Mouse (Mus musculus) neural tube, embryonic 12.5 days (tissue): Measurements from ENCODE around the gene 4931414P19Rik. TPM values are rescaled to one million over a fixed set of nuclear protein-coding genes. Genes with fewer than 3 reads are reported as not detected.

Source experiments
- ATAC-seq: fragments of 200-750 bp; cut with Nextera tagmentation; 2 replicates; pipeline ENCODE4 v1.8.0; 2017; ENCODE audit warnings: low read depth, mild to moderate bottlenecking, moderate TSS enrichment, moderate library complexity; ENCODE audit not compliant: low FRiP score
- H3K27ac ChIP-seq: fragments of 300-500 bp; sonication (generic); 2 replicates; pipeline ENCODE4 v1.5.1; 2016
- H3K27me3 ChIP-seq: fragments of 300-500 bp; sonication (generic); replicated peaks from 2 replicates; pipeline ENCODE4 v1.6.1; 2016; ENCODE audit warnings: mild to moderate bottlenecking
- H3K36me3 ChIP-seq: fragments of 300-500 bp; sonication (generic); 2 replicates; pipeline ENCODE4 v1.6.1; 2016; ENCODE audit warnings: mild to moderate bottlenecking
- H3K4me1 ChIP-seq: fragments of 300-500 bp; sonication (generic); 2 replicates; pipeline ENCODE4 v1.6.1; 2016
- H3K4me2 ChIP-seq: fragments of 300-500 bp; sonication (generic); replicated peaks from 2 replicates; pipeline ENCODE4 v1.6.1; 2016; ENCODE audit warnings: mild to moderate bottlenecking
- H3K4me3 ChIP-seq: fragments of 300-500 bp; sonication (generic); 2 replicates; pipeline ENCODE4 v1.5.1; 2016
- H3K9ac ChIP-seq: fragments of 300-500 bp; sonication (generic); 2 replicates; pipeline ENCODE4 v1.6.1; 2016; ENCODE audit warnings: mild to moderate bottlenecking
- H3K9me3 ChIP-seq: fragments of 300-500 bp; sonication (generic); 2 replicates; pipeline ENCODE4 v1.6.1; 2016; ENCODE audit warnings: mild to moderate bottlenecking
- WGBS: fragments of 180-500 bp; shearing (Covaris S2); methylation state at CpG from one replicate; pipeline ENCODE4 v1.1.7; 2016; 5-methylcytosine and 5-hydroxymethylcytosine counted together
- polyA plus RNA-seq: library from polyadenylated mRNA; unstranded; fragments of >200 nt; fragmentation: Nextera tagmentation; extraction: Ambion mirVana; gene quantifications from 2 replicates; pipeline ENCODE4 v1.2.1, GENCODE M21; 2016

Gene 4931414P19Rik
- polyA plus RNA-seq, 1 experiment from 2014 or later, result 8.6 TPM

DNA sequence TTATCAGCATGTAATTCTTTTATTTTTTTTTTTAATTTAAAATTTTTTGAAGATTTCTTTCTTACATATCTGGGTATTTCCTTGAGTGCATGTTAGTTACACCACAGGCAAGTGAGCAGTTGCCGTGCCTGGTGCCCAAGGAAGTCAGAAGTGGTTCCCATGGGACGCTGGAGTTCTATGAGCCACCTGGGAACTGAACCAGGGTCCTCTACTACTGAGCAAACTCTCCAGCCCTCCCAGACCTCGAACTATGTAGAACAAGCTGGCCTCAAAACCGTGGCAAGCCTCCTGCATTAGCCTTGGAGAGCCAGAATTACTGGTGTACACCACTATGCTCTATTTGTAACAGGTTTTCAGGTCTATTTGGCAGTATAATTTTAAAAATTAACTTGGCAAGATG, 3.2 kb downstream of the 4931414P19Rik start:
- Histone ChIP-seq H3K27me3 (no peaks in the 10 kb centered on the region), H3K9me3 (no peaks in the 10 kb centered on the region), H3K36me3 (no peaks in the 10 kb centered on the region), H3K4me1 (no peaks in the 10 kb centered on the region), H3K4me3 (peak overlapping the region; percentile 62), H3K27ac (no peak overlapping the region), H3K9ac (no peak overlapping the region), H3K4me2 (peak overlapping the region; percentile 53)
- WGBS, result 42% methylated on average over 4 of the region's 4 CpGs
- peak; percentile 42; the same call in 1 of the 2 replicates for ATAC-seq

DNA sequence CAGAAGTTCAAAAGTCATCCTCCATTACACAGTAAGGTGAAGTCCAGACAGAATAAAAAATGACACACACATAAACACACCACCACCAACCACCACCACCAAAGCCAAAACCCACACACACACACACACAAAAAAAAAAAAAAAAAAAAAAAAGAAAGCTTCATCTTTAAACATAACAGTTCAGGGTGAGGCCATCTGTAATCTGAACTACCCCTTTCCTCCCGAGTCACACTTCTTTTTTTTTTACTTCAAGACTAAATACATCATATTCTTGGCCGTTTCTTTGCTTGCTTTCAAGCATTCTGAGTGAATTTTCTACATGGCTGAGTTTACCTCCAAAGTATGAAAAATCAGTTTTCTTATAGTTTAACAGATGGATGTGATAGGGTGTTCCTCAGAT, 4.2 kb downstream of the 4931414P19Rik start:
- no peaks in the 10 kb centered on the region for H3K36me3 ChIP-seq
- no peak overlapping the region for H3K4me3 ChIP-seq
- H3K27ac ChIP-seq, result no peak overlapping the region
- 90% methylated on average over 2 of the region's 2 CpGs for WGBS
- H3K4me1 ChIP-seq, result no peaks in the 10 kb centered on the region
- no peak for ATAC-seq
- H3K9ac ChIP-seq, result no peak overlapping the region
- no peaks in the 10 kb centered on the region for H3K9me3 ChIP-seq
- no peaks in the 10 kb centered on the region for H3K27me3 ChIP-seq
- H3K4me2 ChIP-seq, result no peak overlapping the region

DNA sequence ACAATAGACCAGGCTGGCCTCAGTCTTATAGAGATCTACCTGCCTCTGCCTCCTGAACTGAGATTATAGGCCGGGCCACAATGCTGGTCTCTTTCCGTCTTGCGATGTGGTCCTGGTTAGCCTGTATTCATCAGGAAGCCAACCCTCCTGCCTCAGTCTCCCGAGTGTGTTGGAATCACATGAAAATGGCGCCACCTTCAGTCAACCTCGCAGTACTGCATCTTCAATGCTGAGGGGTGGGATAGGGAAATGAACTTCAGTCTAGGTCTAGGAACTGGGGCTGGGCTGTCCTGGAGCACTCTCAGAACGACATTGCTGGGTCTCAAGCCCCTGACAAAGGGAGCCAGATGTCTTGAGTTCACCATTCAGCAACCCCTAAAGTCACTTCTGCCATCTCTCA, 8.7 kb downstream of the 4931414P19Rik start:
- Histone ChIP-seq H3K9ac (no peak overlapping the region), H3K36me3 (peaks cover 15% of the 10 kb centered on the region), H3K4me3 (no peak overlapping the region), H3K4me1 (peaks cover 10% of the 10 kb centered on the region; the same call in 1 of the 2 replicates), H3K27ac (no peak overlapping the region), H3K9me3 (no peaks in the 10 kb centered on the region), H3K4me2 (no peak overlapping the region), H3K27me3 (no peaks in the 10 kb centered on the region)
- WGBS, result 78% methylated on average over 7 of the region's 7 CpGs
- no peak for ATAC-seq

DNA sequence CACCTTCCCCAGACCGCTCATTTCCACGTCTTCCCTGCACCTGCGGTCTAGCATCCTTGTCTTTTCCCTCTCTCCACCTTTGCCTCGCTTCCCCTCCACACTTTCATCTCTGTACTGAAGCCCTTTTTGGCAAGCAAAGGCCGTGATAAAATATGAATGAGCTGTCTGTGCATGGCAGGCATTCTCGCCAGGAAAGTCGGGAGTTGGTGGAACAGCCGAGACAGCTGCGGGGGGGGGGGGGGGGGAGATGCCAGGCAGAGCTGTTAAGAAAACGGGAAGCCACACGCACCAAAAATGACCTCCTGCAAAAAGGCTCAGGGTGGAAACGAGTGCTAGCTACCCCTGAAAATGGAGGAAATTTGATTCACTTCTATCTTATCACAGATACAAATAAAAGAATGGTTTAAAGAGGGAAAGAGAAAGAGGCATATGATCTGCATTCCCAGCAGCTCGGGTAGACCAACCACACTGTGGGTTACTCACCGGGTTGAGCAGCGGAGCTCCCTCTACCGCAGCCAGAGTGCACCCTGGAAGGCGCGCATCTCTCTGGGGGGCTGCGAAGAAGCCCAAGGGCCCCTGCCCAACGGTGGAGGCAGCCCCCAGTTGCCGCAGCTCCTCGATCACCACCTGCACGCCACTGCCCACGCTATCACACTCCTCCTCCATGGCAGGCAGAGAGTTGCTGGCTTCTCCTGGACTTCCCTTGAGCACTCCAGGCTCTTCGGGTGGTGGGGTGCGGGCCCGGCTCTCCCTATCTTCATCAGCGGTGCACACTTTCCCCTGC, 11.0 kb downstream of the 4931414P19Rik start:
- peaks cover 21% of the 10 kb centered on the region for H3K36me3 ChIP-seq
- H3K4me2 ChIP-seq, result no peak overlapping the region
- H3K9me3 ChIP-seq, result no peaks in the 10 kb centered on the region
- no peak overlapping the region for H3K4me3 ChIP-seq
- no peak overlapping the region for H3K9ac ChIP-seq
- H3K27me3 ChIP-seq, result no peaks in the 10 kb centered on the region
- H3K27ac ChIP-seq, result no peak overlapping the region
- ATAC-seq, result no peak
- H3K4me1 ChIP-seq, result peaks cover 10% of the 10 kb centered on the region; the same call in 1 of the 2 replicates
- WGBS, result 69% methylated on average over 28 of the region's 28 CpGs

DNA sequence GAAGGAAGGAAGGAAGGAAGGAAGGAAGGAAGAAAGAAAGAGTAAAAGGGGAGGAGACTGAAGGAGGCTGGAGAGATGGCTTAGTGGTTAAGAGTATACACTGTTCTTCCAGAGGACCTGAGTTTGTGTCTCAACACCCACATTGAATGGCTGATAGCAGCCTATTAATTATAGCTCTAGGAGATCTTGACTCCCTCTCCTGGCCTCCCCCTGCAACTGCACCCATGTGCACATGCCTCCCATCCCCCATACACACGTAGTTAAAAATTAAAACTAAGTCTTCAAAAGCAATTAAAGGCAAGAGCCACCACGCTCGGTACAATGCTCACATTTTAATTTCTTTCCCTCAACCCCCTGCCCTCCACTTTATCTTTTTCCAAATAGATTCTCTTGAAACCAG, 11.7 kb downstream of the 4931414P19Rik start:
- H3K9me3 ChIP-seq, result no peaks in the 10 kb centered on the region
- H3K9ac ChIP-seq, result no peak overlapping the region
- ATAC-seq, result no peak
- no peak overlapping the region for H3K4me3 ChIP-seq
- H3K27me3 ChIP-seq, result no peaks in the 10 kb centered on the region
- H3K36me3 ChIP-seq, result peaks cover 21% of the 10 kb centered on the region
- H3K4me1 ChIP-seq, result peaks cover 10% of the 10 kb centered on the region; the same call in 1 of the 2 replicates
- H3K27ac ChIP-seq, result no peak overlapping the region
- no peak overlapping the region for H3K4me2 ChIP-seq
- 93% methylated on average over 3 of the region's 3 CpGs for WGBS

DNA sequence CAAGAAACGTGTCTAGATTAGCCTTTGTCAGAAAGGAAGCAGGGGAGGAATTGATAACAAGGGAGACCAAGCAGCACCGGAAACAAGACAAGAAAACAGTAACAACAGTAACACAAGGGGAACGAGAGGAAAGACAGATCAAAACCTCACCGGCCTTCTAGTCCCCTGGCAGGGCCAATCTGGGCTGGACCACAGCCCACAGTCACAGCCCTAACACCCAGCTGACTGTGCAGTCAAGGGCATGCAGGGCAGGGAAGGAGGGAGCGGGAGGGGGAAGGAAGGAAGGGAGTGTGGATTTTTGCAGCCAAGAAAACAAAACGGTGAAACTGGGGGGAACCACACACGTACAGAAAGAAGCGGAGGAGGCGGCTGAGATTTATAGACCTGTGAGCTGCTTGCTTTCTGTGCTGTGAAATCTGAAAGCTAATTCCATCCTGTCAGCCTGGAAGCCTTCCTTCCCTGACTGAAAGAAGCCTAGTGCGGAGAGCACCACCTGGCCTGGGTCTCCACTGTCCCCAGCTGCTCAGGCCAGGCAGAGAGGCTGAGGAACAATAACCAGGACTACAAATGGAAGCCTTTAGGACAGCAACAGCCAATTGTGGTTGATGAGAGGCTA, 13.4 kb downstream of the 4931414P19Rik start:
- peak overlapping the region; percentile 29; the same call in 1 of the 2 replicates for H3K27ac ChIP-seq
- peak; percentile 44; the same call in 1 of the 2 replicates for ATAC-seq
- no peak overlapping the region for H3K9ac ChIP-seq
- H3K4me1 ChIP-seq, result peaks cover 10% of the 10 kb centered on the region; the same call in 1 of the 2 replicates
- no peaks in the 10 kb centered on the region for H3K9me3 ChIP-seq
- no peaks in the 10 kb centered on the region for H3K27me3 ChIP-seq
- H3K4me2 ChIP-seq, result no peak overlapping the region
- no peak overlapping the region for H3K4me3 ChIP-seq
- WGBS, result 57% methylated on average over 10 of the region's 10 CpGs
- peaks cover 21% of the 10 kb centered on the region for H3K36me3 ChIP-seq

DNA sequence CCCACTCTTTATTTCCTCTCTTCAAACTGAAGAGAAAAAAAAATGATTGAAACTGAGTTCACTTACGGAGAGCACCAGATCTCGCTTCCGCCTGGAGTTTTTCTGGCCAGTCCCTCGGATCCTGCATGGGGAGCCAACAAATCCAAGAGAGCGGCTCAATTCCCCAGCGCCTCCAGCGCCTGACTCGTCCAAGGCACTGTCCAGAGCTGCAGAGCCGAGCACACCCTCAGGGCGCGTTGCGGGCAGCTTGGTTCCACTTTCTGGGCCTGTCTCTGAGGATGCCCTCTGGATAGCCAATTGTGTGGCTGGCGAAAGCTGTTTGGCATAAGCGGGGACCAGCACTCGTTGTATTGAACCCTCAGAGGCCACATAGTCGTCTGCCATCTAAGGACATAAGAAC, 14.7 kb downstream of the 4931414P19Rik start:
- no peak overlapping the region for H3K27ac ChIP-seq
- WGBS, result 91% methylated on average over 16 of the region's 16 CpGs
- peaks cover 21% of the 10 kb centered on the region for H3K36me3 ChIP-seq
- H3K27me3 ChIP-seq, result no peaks in the 10 kb centered on the region
- no peak overlapping the region for H3K9ac ChIP-seq
- peaks cover 10% of the 10 kb centered on the region; the same call in 1 of the 2 replicates for H3K4me1 ChIP-seq
- no peaks in the 10 kb centered on the region for H3K9me3 ChIP-seq
- H3K4me2 ChIP-seq, result no peak overlapping the region
- ATAC-seq, result no peak
- no peak overlapping the region for H3K4me3 ChIP-seq

DNA sequence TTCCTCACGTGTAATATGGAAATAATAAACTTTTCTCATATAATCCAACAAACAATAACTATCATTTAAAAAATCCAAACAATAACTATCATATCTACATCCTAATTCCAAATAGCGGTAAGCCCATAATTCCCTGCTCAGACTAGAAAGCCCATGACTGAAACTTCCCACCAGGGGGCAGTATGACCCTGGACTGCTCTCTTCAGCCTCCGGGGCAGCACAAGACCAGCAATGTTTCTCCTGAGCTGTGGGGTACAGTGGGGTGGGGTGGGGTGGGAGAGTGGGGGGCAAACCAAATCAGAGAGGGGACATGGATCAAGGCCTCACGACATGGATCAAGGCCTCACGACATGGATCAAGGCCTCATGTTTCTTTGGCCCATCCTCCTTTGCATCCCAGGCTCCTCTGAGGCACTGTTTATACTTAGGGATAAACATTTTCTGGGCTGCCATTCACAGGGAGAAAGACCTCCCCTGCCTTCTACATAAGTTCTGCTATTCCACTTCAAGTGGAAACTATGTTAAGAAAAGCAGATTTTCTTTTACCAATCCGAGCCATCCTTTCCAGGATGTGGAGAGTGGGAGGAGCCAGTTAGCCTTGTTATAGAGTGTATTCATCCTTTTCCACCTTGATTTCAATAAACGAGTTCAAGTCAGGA, 22.0 kb downstream of the 4931414P19Rik start:
- no peak overlapping the region for H3K4me2 ChIP-seq
- H3K9ac ChIP-seq, result no peak overlapping the region
- no peak overlapping the region for H3K4me3 ChIP-seq
- no peaks in the 10 kb centered on the region for H3K4me1 ChIP-seq
- no peaks in the 10 kb centered on the region for H3K27me3 ChIP-seq
- H3K9me3 ChIP-seq, result no peaks in the 10 kb centered on the region
- H3K27ac ChIP-seq, result no peak overlapping the region
- 0 out of 2 replicates have a peak, but pooled peaks have one; percentile 17 for ATAC-seq
- peaks cover 16% of the 10 kb centered on the region; the same call in 1 of the 2 replicates for H3K36me3 ChIP-seq
- 46% methylated on average over 7 of the region's 7 CpGs for WGBS

DNA sequence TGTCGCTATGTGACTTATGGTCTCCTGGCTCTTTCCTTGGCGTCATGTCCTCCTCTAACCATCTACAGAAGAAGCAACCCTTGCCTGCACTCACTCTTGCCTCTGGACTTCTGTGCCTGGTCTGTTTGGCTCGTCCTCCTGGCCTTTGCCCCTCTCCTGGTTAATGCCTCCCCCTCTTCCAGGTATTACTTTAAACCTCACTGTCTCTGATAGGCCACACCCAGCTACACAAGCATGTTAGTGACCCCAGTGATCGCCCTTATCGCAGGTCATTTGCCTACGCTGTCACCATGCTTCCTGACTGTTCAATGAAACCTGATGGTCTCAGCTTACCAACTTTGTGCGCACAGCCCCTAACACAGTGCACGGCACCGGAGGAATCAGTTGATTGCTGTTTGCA, 23.3 kb downstream of the 4931414P19Rik start:
- Histone ChIP-seq H3K36me3 (peaks cover 16% of the 10 kb centered on the region; the same call in 1 of the 2 replicates), H3K4me1 (0 out of 2 replicates have a peak, but pooled peaks cover 8% of the 10 kb centered on the region), H3K9me3 (no peaks in the 10 kb centered on the region), H3K9ac (no peak overlapping the region), H3K27me3 (no peaks in the 10 kb centered on the region), H3K4me3 (no peak overlapping the region), H3K4me2 (no peak overlapping the region), H3K27ac (no peak overlapping the region)
- ATAC-seq, result no peak
- 93% methylated on average over 9 of the region's 9 CpGs for WGBS

DNA sequence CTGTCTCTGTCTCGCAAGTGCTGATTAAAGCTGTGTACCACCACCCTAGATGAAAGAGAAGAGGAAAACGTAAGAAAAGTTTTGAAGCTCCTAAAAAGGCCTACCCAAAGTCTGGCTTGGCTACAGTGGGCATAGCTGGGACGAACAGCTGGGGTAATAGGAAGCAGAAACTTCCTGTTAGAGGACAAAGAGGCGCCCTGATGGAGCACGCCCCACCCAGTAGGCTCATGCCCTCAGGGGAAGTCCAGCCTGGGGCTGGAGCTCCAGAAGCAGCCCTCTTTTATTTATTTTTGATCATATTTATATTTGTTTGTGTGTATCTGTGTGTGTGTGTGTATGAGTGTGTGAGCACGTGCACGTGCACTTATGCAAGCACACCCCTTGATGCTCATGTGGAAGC, 26.2 kb downstream of the 4931414P19Rik start:
- peaks cover 36% of the 10 kb centered on the region for H3K4me1 ChIP-seq
- H3K9me3 ChIP-seq, result no peaks in the 10 kb centered on the region
- ATAC-seq, result no peak
- 88% methylated on average over 7 of the region's 7 CpGs for WGBS
- H3K27me3 ChIP-seq, result peaks cover 12% of the 10 kb centered on the region; the same call in 1 of the 2 replicates
- H3K4me2 ChIP-seq, result no peak overlapping the region
- H3K36me3 ChIP-seq, result peaks cover 13% of the 10 kb centered on the region; the same call in 1 of the 2 replicates
- no peak overlapping the region for H3K27ac ChIP-seq
- H3K4me3 ChIP-seq, result no peak overlapping the region
- H3K9ac ChIP-seq, result no peak overlapping the region

DNA sequence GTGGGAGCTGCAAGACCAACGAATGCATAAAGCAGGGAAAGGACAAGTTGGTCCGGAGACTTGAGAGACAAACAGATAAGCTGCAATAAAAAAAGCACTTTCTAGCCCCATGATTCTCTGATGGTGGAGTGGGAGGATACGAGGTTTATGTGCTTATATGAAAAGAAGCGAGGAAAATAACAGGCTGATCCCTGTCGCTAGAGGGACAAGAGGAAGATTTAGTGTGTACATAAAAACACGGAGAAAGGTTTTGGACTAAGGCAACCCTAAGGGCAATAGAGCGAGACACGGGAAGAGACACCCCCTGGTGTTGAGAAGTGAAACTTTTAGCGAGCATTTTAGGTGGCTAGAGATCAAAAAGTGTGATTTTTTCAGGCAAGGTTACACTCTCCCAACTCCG, 27.7 kb downstream of the 4931414P19Rik start:
- 0 out of 2 replicates have a peak, but pooled peaks have one; percentile 2 for ATAC-seq
- Histone ChIP-seq H3K4me1 (peaks cover 51% of the 10 kb centered on the region), H3K27me3 (peaks cover 12% of the 10 kb centered on the region; the same call in 1 of the 2 replicates)

More for the DNA sequence above, 27.7 kb downstream of the 4931414P19Rik start:
- Histone ChIP-seq H3K36me3 (0 out of 2 replicates have a peak, but pooled peaks cover 7% of the 10 kb centered on the region), H3K4me2 (peak overlapping the region; percentile 75), H3K9me3 (no peaks in the 10 kb centered on the region), H3K9ac (no peak overlapping the region; the same call in 1 of the 2 replicates), H3K27ac (0 out of 2 replicates have a peak overlapping the region, but pooled peaks have one; percentile 62), H3K4me3 (peak overlapping the region; percentile 72)
- under 1% methylated on average over 10 of the region's 10 CpGs for WGBS
